22 mouse cellular contexts compared by ENCODE assay signal in the genomic region with DNA sequence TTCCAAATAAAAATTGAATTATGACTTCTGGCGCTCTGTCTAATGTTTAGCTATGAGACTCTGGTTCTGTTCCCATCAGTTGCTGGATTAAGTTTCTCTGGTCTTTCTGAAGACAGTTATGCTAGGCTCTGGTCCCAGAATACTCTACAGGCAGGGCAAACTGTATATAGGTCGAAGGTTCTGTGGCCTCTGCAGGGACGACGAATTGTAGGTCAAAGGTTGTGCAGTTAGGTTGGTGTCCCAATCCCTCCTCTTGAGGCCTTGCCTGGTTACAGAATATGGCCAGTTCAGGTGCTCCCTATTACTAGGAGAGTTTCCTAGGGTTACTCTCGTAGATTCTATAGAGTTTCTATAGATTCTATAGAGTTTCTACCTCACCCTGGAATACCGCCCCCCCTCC. TPM values are rescaled to one million over a fixed set of nuclear protein-coding genes. Genes with fewer than 3 reads are reported as not detected.
DNase-seq lines count a peak whose midpoint lies in the region; ATAC-seq and TF ChIP-seq lines count a peak whose summit lies in the region.
"Had no signal": no experiment of that assay in that cellular context is flagged by ENCODE, and none has a peak within 500 bp of the region (broad histone marks: within the 10 kb centered on the region; RNA-seq: fewer than 3 reads in every experiment).

No protein-coding gene starts in this region.

- no peak for DNase-seq in testis, postnatal 14 days (ENCODE audit: low spot score)
- DNase-seq in liver, postnatal 0 days, result peak; percentile 18
- no peak for DNase-seq in thymus, adult 18-20 months
- DNase-seq: adrenal gland, postnatal 36 days; cerebellum, adult 11-12 months; cerebellum, adult 9-10 months; cerebellum, postnatal 25 days; gastrocnemius, postnatal 10 days; heart, adult 18-20 months; heart, postnatal 10 days; heart, postnatal 4 days had no signal

- H3K4me2 ChIP-seq in intestine, embryonic 16.5 days (ENCODE audit: low read depth, low read length), result no peak overlapping the region
- H3K4me2 ChIP-seq in intestine, embryonic 15.5 days (replicated peaks), result no peak overlapping the region
- H3K4me2 ChIP-seq in liver, postnatal 0 days (ENCODE audit: low read depth, low read length), result no peak overlapping the region
- H3K4me2 ChIP-seq in midbrain, embryonic 16.5 days (ENCODE audit: low read length), result no peak overlapping the region
- H3K4me2 ChIP-seq: embryonic facial prominence, embryonic 13.5 days; forebrain, embryonic 12.5 days; hindbrain, embryonic 12.5 days had no signal

- no peaks in the 10 kb centered on the region for H3K9me3 ChIP-seq in intestine, embryonic 16.5 days (ENCODE audit: control insufficient read depth, low read length)
- H3K9me3 ChIP-seq in intestine, embryonic 15.5 days, result no peaks in the 10 kb centered on the region
- no peaks in the 10 kb centered on the region for H3K9me3 ChIP-seq in liver, postnatal 0 days (ENCODE audit: low read length)
- no peaks in the 10 kb centered on the region for H3K9me3 ChIP-seq in midbrain, embryonic 16.5 days (replicated peaks; ENCODE audit: control insufficient read depth, low read length, poor library complexity, severe bottlenecking)
- H3K9me3 ChIP-seq: embryonic facial prominence, embryonic 13.5 days; forebrain, embryonic 12.5 days; heart, embryonic 10.5 days; hindbrain, embryonic 12.5 days had no signal

- H3K4me1 ChIP-seq in intestine, embryonic 16.5 days (ENCODE audit: control insufficient read depth, insufficient read depth, low read length), result no peaks in the 10 kb centered on the region; the same call in 1 of the 2 replicates
- H3K4me1 ChIP-seq in intestine, embryonic 15.5 days (replicated peaks), result no peaks in the 10 kb centered on the region
- H3K4me1 ChIP-seq in testis, adult 2 months (ENCODE audit: control insufficient read depth, insufficient read depth, low read length), result no peaks in the 10 kb centered on the region
- peaks cover 4% of the 10 kb centered on the region; the same call in 1 of the 2 replicates for H3K4me1 ChIP-seq in liver, postnatal 0 days (ENCODE audit: insufficient read depth)
- no peaks in the 10 kb centered on the region for H3K4me1 ChIP-seq in midbrain, embryonic 16.5 days (ENCODE audit: control insufficient read depth, insufficient read depth, low read length)
- H3K4me1 ChIP-seq: embryonic facial prominence, embryonic 13.5 days; forebrain, embryonic 12.5 days; heart, embryonic 10.5 days; hindbrain, embryonic 12.5 days had no signal

- H3K4me3 ChIP-seq in intestine, embryonic 16.5 days (ENCODE audit: low read length), result no peak overlapping the region
- no peak overlapping the region for H3K4me3 ChIP-seq in intestine, embryonic 15.5 days (replicated peaks)
- no peak overlapping the region for H3K4me3 ChIP-seq in testis, adult 2 months (ENCODE audit: control insufficient read depth, low read depth, low read length)
- H3K4me3 ChIP-seq in liver, postnatal 0 days (ENCODE audit: low read depth, low read length), result no peak overlapping the region
- no peak overlapping the region for H3K4me3 ChIP-seq in midbrain, embryonic 16.5 days (ENCODE audit: low read depth, low read length)
- H3K4me3 ChIP-seq: embryonic facial prominence, embryonic 13.5 days; forebrain, embryonic 12.5 days; heart, embryonic 10.5 days; hindbrain, embryonic 12.5 days had no signal

- 78% methylated on average over 6 of the region's 6 CpGs for WGBS in intestine, embryonic 16.5 days
- 84% methylated on average over 6 of the region's 6 CpGs for WGBS in intestine, embryonic 15.5 days
- WGBS in liver, postnatal 0 days (ENCODE audit: insufficient replicate concordance), result 73% methylated on average over 6 of the region's 6 CpGs
- WGBS in midbrain, embryonic 16.5 days, result 90% methylated on average over 6 of the region's 6 CpGs

- no peak for TF ChIP-seq POLR2A in testis, adult 2 months (IDR thresholded peaks at IDR 0.05; ENCODE audit: control insufficient read depth, low read depth, low read length)

- no peaks in the 10 kb centered on the region for H3K27me3 ChIP-seq in intestine, embryonic 16.5 days (replicated peaks; ENCODE audit: control insufficient read depth, insufficient read depth, low read length)
- no peaks in the 10 kb centered on the region for H3K27me3 ChIP-seq in intestine, embryonic 15.5 days (replicated peaks)
- H3K27me3 ChIP-seq in testis, adult 2 months (ENCODE audit: control insufficient read depth, insufficient read depth, low read length), result no peaks in the 10 kb centered on the region
- no peaks in the 10 kb centered on the region for H3K27me3 ChIP-seq in liver, postnatal 0 days (ENCODE audit: insufficient read depth, low read length)
- H3K27me3 ChIP-seq in midbrain, embryonic 16.5 days (ENCODE audit: control insufficient read depth, insufficient read depth, low read depth, low read length), result no peaks in the 10 kb centered on the region
- H3K27me3 ChIP-seq: embryonic facial prominence, embryonic 13.5 days; forebrain, embryonic 12.5 days; hindbrain, embryonic 12.5 days had no signal

- no peaks in the 10 kb centered on the region for H3K36me3 ChIP-seq in intestine, embryonic 16.5 days (ENCODE audit: control insufficient read depth, insufficient read depth, low read length)
- no peaks in the 10 kb centered on the region for H3K36me3 ChIP-seq in intestine, embryonic 15.5 days
- H3K36me3 ChIP-seq in testis, adult 2 months (ENCODE audit: control insufficient read depth, insufficient read depth, low read length), result no peaks in the 10 kb centered on the region
- H3K36me3 ChIP-seq in liver, postnatal 0 days (replicated peaks; ENCODE audit: insufficient read depth, low read length), result no peaks in the 10 kb centered on the region
- H3K36me3 ChIP-seq in midbrain, embryonic 16.5 days (ENCODE audit: control insufficient read depth, insufficient read depth, low read length), result no peaks in the 10 kb centered on the region
- H3K36me3 ChIP-seq: embryonic facial prominence, embryonic 13.5 days; forebrain, embryonic 12.5 days; heart, embryonic 10.5 days; hindbrain, embryonic 12.5 days had no signal

- H3K27ac ChIP-seq in intestine, embryonic 16.5 days (ENCODE audit: low read length), result no peak overlapping the region
- no peak overlapping the region for H3K27ac ChIP-seq in intestine, embryonic 15.5 days
- H3K27ac ChIP-seq in testis, adult 2 months (ENCODE audit: control insufficient read depth, insufficient read depth, low read depth, low read length), result 0 out of 2 replicates have a peak overlapping the region, but pooled peaks have one; percentile 36
- peak overlapping the region; percentile 67 for H3K27ac ChIP-seq in liver, postnatal 0 days (ENCODE audit: low read depth)
- no peak overlapping the region for H3K27ac ChIP-seq in midbrain, embryonic 16.5 days (ENCODE audit: low read length)
- H3K27ac ChIP-seq: embryonic facial prominence, embryonic 13.5 days; forebrain, embryonic 12.5 days; heart, embryonic 10.5 days; hindbrain, embryonic 12.5 days had no signal

- no peak for TF ChIP-seq CTCF in testis, adult 2 months (IDR thresholded peaks at IDR 0.05; ENCODE audit: control insufficient read depth, insufficient read depth, insufficient replicate concordance, low read depth, low read length)
- no peak for TF ChIP-seq CTCF in liver, postnatal 0 days (IDR thresholded peaks at IDR 0.05; ENCODE audit: low read depth)

- 0 out of 2 replicates have a peak, but pooled peaks have one; percentile 50 for ATAC-seq in intestine, embryonic 16.5 days
- no peak for ATAC-seq in intestine, embryonic 15.5 days
- peak; percentile 83 for ATAC-seq in liver, postnatal 0 days
- ATAC-seq in midbrain, embryonic 16.5 days, result no peak
- ATAC-seq: forebrain, embryonic 16.5 days had no signal

- no peak overlapping the region for H3K9ac ChIP-seq in intestine, embryonic 16.5 days (ENCODE audit: low read depth, low read length)
- H3K9ac ChIP-seq in intestine, embryonic 15.5 days, result no peak overlapping the region
- H3K9ac ChIP-seq in liver, postnatal 0 days (replicated peaks), result no peak overlapping the region
- no peak overlapping the region for H3K9ac ChIP-seq in midbrain, embryonic 16.5 days (ENCODE audit: low read depth, low read length)
- H3K9ac ChIP-seq: embryonic facial prominence, embryonic 13.5 days; forebrain, embryonic 12.5 days; hindbrain, embryonic 12.5 days had no signal

- TF ChIP-seq EP300 in liver, postnatal 0 days (IDR thresholded peaks at IDR 0.05; ENCODE audit: low read depth), result no peak

RNA-seq across cellular contexts. Expression of gene Sh3bgrl, which starts 50.6 kb away (rescaled TPM):
- polyA plus RNA-seq in intestine, embryonic 16.5 days (2015; fragmentation: Nextera tagmentation; extraction: Ambion mirVana), result 88.9 and 99.0 TPM in 2 replicates
- 95.1 and 105 TPM in 2 replicates for polyA plus RNA-seq in intestine, embryonic 15.5 days (2015; fragmentation: Nextera tagmentation; extraction: Ambion mirVana)
- 2.1 and 3.1 TPM in 2 replicates for polyA plus RNA-seq in testis, adult 2 months (2012; rRNA removed)
- polyA plus RNA-seq in liver, postnatal 0 days (2015; fragmentation: Nextera tagmentation; extraction: Ambion mirVana), result 32.2 and 36.8 TPM in 2 replicates
- 208 and 215 TPM in 2 replicates for polyA plus RNA-seq in midbrain, embryonic 16.5 days (2015; fragmentation: Nextera tagmentation; extraction: Ambion mirVana)

RNA-seq across cellular contexts. Expression of gene Gm6377, which starts 50.8 kb away (rescaled TPM):
- polyA plus RNA-seq in intestine, embryonic 16.5 days (2015; fragmentation: Nextera tagmentation; extraction: Ambion mirVana), result 0.10 and 0.17 TPM in 2 replicates
- 0.28 TPM in 2 replicates for polyA plus RNA-seq in intestine, embryonic 15.5 days (2015; fragmentation: Nextera tagmentation; extraction: Ambion mirVana)
- polyA plus RNA-seq in testis, adult 2 months (2012; rRNA removed), result not detected in 2 replicates
- polyA plus RNA-seq in liver, postnatal 0 days (2015; fragmentation: Nextera tagmentation; extraction: Ambion mirVana), result 0.81 and 0.97 TPM in 2 replicates
- 0.09 TPM in 1 of 2 replicates, not detected in the other for polyA plus RNA-seq in midbrain, embryonic 16.5 days (2015; fragmentation: Nextera tagmentation; extraction: Ambion mirVana)
- polyA plus RNA-seq: cortical plate, adult 2 months; embryonic facial prominence, embryonic 13.5 days; forebrain, embryonic 12.5 days; forebrain, embryonic 16.5 days; heart, embryonic 14.5 days had no signal

Comparison
In these comparisons a context has a peak if more than half of its experiments do, and no peak if none do; other contexts are left out.
1. ATAC-seq: peak in intestine, embryonic 16.5 days (single experiment) and liver, postnatal 0 days (single experiment); none in intestine, embryonic 15.5 days (single experiment) and midbrain, embryonic 16.5 days (single experiment).
2. H3K27ac ChIP-seq: peak in testis, adult 2 months (single experiment) and liver, postnatal 0 days (single experiment); none in intestine, embryonic 16.5 days (single experiment), intestine, embryonic 15.5 days (single experiment) and midbrain, embryonic 16.5 days (single experiment).